Mouse (Mus musculus): ENCODE measurements around the gene Gm28961. TPM values are rescaled to one million over a fixed set of nuclear protein-coding genes. Genes with fewer than 3 reads are reported as not detected.
"Not testable (repeated sequence)": the region's sequence is repeated elsewhere in the genome, so short reads cannot be mapped to it uniquely, and the experiment has no call there.

Gm28961 gene
- not detected for total RNA-seq (2021)

DNA sequence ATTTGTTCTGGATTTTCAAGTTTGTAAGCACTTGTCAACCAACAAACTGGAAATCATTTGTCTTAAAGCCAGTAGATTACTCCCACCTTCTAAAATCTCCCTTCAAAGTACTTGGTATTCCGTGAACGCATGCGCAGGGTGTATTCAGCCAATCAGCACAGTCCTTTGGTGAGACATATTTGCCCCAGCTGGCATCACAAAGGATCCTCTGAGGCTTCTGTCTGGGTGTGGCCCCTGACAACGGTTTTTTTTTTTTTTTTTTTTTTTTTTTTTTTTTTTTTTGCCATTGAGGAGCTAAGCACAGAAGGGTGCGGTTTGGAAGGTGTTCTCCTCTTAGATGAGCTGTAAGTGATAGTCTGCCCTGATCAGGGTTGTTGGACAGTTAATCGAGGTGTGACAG is at the start of gene Gm28961:
Gm28961 (plus strand) TSS at position 301 of the 400 bp plus-strand sequence.
- intact Hi-C loops (cut with DNase I); DNase-seq (ENCODE audit: low spot score in 2 of 2): not testable (repeated sequence)

Other genes starting within 250 kb of the Gm28961 start
- gene Gm21943, start 172.0 kb upstream of the Gm28961 start, total RNA-seq (2021): not detected